Mouse (Mus musculus) right cerebral cortex, postnatal 10 days (tissue): ENCODE results near the gene Arrdc2.

ENCODE experiments used
- DNase-seq, 2 experiments: peaks; one replicate each; pipeline ENCODE4 v3.0.0; 2021; ENCODE audit warnings: low spot score in 2 of 2

Gene Arrdc2

GRCm38 (mm10) chr8:70791294-70791701, 48.2 kb downstream of the Arrdc2 start:
- DNase-seq, result no peak

GRCm38 (mm10) chr8:70790846-70791245, 48.7 kb downstream of the Arrdc2 start:
- DNase-seq, result no peak

GRCm38 (mm10) chr8:70789046-70789445, 50.5 kb downstream of the Arrdc2 start:
- DNase-seq, result no peak

- no peak for DNase-seq
These were observed 51.4 kb downstream of the Arrdc2 start for GRCm38 (mm10) chr8:70787941-70788667.

- no peak for DNase-seq
These were observed 52.5 kb downstream of the Arrdc2 start for GRCm38 (mm10) chr8:70787051-70787445.

GRCm38 (mm10) chr8:70786291-70787050, 53.0 kb downstream of the Arrdc2 start:
- no peak for DNase-seq
